Mouse (Mus musculus): ENCODE data around the gene Thoc5. TPM values are rescaled to one million over a fixed set of nuclear protein-coding genes. Genes with fewer than 3 reads are reported as not detected.

Gene Thoc5
- total RNA-seq, 2 experiments from 2014 or later = 2.7 to 17.1 TPM

DNA sequence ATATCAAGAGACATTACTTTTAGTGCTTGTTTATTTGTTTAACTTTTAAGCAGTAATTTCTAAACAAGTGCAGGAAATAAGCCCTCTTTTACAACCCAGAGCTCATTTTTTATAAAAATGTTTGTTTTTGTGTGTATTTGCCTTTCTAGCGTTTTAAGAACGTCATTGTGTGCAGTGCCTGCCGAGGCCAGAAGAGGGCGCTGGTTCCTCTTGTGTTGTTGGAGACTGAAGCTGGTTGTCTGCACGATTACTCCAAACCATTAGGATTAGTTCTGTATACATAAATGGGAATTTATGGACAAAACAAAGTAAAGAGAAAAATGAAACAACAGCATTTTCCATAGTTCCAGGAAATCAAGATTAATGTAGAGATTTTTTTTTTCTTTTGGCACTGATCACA is 5.3 kb downstream of the Thoc5 start:
- ATAC-seq (replicated peaks; ENCODE audit: low FRiP score, poor library complexity, severe bottlenecking) = no peak

GRCm38 (mm10) chr11:4901956-4902355 is 6.8 kb downstream of the Thoc5 start:
- ATAC-seq (replicated peaks; ENCODE audit: low FRiP score, poor library complexity, severe bottlenecking) = no peak

DNA sequence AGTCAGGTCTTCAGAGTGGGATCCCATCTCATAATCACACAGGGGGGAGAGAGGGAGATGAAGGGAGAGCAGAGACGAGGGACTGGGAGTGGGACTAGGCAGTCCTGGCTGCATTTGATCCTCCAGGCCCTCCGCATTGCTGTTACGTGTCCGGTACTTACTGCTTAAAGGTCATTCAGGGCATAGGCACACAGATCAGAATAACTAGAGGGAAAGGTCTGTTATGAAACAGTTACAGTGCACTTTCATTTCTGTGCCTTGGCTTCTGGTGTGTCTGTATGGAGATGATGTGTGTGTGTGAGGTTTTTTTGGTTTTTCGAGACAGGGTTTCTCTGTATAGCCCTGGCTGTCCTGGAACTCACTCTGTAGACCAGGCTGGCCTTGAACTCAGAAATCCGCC is 11.1 kb downstream of the Thoc5 start:
- ATAC-seq (replicated peaks; ENCODE audit: low FRiP score, poor library complexity, severe bottlenecking) = no peak

DNA sequence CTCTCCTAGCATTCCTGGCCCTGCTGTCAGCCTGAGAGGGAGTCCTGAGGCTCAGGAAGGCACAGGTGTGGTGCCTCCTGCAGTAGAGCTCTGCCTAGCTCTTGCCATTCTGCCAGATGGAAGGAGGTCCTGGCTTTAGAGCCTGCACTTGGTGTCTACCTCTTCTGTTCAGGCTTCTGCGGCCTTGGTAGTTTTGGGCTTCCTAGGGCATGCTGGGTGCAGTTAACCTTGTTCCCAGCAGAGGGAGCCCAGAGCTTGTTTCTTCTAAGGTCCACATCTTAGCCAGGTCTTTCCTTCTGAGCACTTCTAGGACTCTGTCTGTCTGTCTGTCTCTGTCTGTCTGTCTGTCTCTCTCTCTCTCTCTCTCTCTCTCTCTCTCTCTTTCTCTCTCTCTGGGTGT is 20.9 kb downstream of the Thoc5 start:
- ATAC-seq (replicated peaks; ENCODE audit: low FRiP score, poor library complexity, severe bottlenecking) = peak; percentile 83

DNA sequence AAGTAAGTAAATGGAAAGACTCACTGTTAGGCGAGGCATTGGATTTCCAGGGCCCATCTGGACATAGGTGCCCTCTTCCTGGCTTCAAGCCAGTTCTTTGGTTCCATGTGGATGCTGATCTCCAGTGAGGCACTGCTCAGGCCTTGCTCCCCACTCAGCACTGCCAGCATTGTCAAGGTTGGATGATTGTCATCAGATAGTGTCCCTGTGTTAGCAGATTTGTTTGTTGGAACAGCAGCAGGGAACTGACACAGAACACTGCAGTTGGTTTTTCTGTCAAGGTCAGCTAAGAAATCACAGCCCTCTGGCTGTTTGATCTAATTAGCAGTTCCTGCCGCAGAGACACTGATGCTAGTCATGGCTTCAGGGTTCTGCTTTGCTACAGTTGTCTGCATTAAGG is 26.2 kb downstream of the Thoc5 start:
- ATAC-seq (replicated peaks; ENCODE audit: low FRiP score, poor library complexity, severe bottlenecking) = no peak

DNA sequence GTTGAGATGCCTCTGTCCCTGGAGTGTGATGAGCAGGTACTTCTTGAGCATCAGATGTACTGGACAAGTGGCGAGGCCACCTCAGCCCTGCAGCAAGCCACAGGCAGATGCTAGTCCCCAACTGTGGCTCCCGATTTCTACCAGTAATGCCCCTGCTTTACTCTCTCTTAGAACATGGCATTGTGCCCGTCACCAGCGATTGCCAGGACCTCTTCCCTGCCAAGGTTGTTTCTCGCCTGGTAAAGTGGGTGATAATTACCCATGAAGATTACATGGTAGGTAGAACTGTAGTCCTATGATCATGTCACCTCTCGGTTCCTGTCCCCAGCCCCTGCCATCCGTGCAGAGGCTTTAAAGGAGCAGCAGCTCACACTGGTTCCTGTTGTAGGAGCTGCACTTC is 26.6 kb downstream of the Thoc5 start:
- no peak for ATAC-seq (replicated peaks; ENCODE audit: low FRiP score, poor library complexity, severe bottlenecking)

DNA sequence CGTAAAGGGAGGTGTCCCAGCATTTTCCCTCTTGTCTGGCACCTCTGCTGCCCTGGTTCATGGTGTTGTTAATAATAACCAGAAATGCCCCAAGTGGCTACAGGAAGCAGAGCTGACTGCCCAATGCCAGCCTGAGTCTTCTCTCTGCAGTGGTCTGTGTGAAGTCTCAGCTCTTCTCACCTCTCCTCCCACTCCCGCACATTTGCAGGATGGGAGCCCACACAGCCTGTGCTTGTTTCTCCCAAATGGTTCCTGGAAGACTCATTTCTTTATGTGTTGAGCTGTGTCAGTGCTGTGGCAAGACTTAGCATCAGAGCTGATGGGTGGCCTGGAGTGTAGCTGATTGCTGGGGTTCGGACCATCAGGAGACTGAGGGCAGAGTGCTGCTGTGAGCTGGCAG is 32.1 kb downstream of the Thoc5 start:
- no peak for ATAC-seq (replicated peaks; ENCODE audit: low FRiP score, poor library complexity, severe bottlenecking)

- no peak for ATAC-seq (replicated peaks; ENCODE audit: low FRiP score, poor library complexity, severe bottlenecking)
Measured at GRCm38 (mm10) chr11:4931009-4931601, 36.0 kb downstream of the Thoc5 start.

DNA sequence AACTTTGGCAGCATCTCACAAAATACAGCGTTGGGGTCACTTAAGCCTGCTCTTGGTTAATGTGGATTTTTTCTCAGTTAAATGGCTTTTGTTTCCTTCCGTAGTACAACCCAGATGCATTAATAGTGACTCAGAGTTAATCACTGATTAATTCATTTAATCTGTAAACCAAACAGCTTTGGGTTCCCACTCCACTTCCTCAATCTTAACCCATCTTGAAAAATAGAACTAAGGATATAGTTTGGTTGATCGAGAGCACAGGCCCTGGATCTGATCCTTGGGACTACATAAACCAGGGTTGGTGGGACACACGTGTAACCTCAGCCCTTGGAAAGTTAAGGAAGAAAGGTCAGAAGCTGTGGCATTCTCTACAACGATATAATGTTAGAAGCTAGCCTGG is 41.1 kb downstream of the Thoc5 start:
- ATAC-seq (replicated peaks; ENCODE audit: low FRiP score, poor library complexity, severe bottlenecking) = no peak

GRCm38 (mm10) chr11:4946530-4946929 is 51.4 kb downstream of the Thoc5 start:
- no peak for ATAC-seq (replicated peaks; ENCODE audit: low FRiP score, poor library complexity, severe bottlenecking)

GRCm38 (mm10) chr11:4946947-4947812 is 52.1 kb downstream of the Thoc5 start:
- ATAC-seq (replicated peaks; ENCODE audit: low FRiP score, poor library complexity, severe bottlenecking) = no peak

DNA sequence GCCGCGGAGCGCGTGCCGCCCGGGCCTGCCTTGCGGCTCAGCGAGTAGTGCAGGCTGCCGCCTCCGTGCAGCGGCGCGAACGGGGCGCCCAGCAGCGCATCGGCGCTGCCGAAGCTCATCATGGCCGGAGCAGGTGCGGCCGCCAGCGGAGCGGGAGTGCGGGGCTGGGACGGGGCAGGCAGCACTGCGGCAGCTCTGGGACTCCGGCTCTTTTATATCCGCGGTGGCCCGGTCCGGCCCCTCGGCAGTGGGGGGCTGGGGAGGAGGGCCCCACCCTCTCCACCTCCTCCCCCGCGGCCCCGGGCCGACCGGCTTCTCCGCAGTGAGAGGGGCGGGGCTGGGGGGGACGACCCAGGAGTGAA is 52.7 kb downstream of the Thoc5 start, which contains the start of gene Nefh:
Gene Nefh, minus strand, starts transcription at position 252 of the 362 bp plus-strand sequence.
- no peak for ATAC-seq (replicated peaks; ENCODE audit: low FRiP score, poor library complexity, severe bottlenecking)

GRCm38 (mm10) chr11:4948792-4949191 is 53.7 kb downstream of the Thoc5 start:
- no peak for ATAC-seq (replicated peaks; ENCODE audit: low FRiP score, poor library complexity, severe bottlenecking)

DNA sequence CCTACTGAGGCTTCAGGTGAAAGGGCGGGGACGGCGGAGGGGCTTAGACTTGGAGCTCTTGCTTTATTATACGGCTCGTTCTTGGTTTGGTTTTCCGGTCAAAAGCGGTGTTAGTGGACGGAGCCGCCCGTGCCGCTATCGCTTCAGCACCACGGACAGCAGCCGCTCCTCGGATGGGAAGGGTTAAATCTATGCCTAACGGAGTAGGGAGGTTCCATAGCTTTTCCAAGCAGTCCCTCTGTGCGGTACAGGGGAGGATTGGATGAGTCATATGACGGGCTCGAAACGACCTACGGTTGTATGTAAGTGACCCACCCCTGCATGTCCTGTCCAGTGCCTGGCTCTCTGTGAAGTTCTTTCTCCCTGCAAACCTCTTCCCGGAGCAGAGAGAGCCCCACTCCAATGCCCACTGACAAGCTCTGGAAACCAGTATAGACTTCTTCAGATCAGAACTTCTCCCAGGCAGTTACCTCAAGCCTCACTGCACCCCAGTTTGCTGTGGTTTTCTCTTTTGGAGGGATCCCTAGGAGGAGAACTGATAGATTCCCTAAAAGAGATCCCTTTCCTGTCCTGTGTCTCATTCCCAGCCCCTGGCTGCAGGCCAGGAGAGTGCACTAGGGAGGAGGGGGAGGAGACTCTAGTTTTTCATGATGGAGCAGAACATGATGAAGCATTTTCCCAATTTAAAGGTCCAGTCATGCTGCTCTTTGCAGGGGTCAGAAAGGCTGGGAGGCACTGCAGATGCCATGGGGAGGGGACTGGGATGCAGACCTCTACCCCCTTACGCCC is 54.3 kb downstream of the Thoc5 start:
- no peak; the same call in 1 of the 2 replicates for ATAC-seq (replicated peaks; ENCODE audit: low FRiP score, poor library complexity, severe bottlenecking)

- ATAC-seq (replicated peaks; ENCODE audit: low FRiP score, poor library complexity, severe bottlenecking) = no peak
Measured at GRCm38 (mm10) chr11:4953401-4953800, 58.3 kb downstream of the Thoc5 start.

DNA sequence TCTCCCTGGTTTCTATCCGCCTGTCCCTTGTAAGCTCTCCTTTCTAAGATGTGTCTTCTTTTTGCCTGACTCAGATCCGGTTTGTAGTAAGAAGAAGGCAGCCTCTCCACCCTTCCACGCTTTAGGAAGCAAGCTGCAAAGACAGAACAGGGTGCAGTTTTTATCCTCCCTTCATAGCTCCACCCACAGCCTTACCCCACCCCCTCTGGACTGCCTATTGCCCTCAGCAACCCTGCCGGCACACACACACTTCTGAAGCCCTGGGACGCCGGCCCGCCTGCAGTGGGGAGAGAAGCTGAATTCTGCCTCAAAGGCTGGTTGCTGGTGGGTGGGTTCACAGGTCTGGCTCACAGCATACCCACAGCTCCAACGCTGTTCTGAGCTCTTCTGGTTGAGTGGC is 58.8 kb downstream of the Thoc5 start:
- ATAC-seq (replicated peaks; ENCODE audit: low FRiP score, poor library complexity, severe bottlenecking) = no peak

GRCm38 (mm10) chr11:4963099-4963808 is 68.1 kb downstream of the Thoc5 start:
- no peak for ATAC-seq (replicated peaks; ENCODE audit: low FRiP score, poor library complexity, severe bottlenecking)

DNA sequence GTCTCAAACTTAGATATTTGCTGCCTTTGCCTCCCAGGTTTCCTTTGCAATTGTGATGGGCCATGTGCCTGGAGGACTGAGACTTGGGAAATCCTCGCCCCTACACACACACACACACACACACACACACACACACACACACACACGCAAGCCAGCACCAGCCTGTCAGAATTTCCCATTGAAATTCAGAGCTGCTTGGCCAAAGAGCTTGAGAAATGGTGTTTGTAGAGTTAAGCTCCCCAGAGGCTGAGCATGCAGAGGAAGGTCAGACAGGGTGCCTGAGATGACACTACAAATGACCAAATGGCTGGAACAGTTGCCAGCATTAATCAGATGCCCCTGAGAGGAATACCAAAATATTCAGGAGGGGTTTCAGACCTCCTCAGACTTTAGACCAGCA is 71.2 kb downstream of the Thoc5 start:
- no peak for ATAC-seq (replicated peaks; ENCODE audit: low FRiP score, poor library complexity, severe bottlenecking)

GRCm38 (mm10) chr11:4966888-4967287 is 71.8 kb downstream of the Thoc5 start:
- ATAC-seq (replicated peaks; ENCODE audit: low FRiP score, poor library complexity, severe bottlenecking) = peak; percentile 53

- ATAC-seq (replicated peaks; ENCODE audit: low FRiP score, poor library complexity, severe bottlenecking) = peak; percentile 85
Measured at GRCm38 (mm10) chr11:4967549-4967948, 72.4 kb downstream of the Thoc5 start.
